Mouse (Mus musculus) kidney, adult 9 months (tissue): Measurements from ENCODE around the gene Tnni1.

Source experiments
- DNase-seq: peaks from one replicate; pipeline ENCODE4 v3.0.0; 2022

Gene Tnni1

DNA sequence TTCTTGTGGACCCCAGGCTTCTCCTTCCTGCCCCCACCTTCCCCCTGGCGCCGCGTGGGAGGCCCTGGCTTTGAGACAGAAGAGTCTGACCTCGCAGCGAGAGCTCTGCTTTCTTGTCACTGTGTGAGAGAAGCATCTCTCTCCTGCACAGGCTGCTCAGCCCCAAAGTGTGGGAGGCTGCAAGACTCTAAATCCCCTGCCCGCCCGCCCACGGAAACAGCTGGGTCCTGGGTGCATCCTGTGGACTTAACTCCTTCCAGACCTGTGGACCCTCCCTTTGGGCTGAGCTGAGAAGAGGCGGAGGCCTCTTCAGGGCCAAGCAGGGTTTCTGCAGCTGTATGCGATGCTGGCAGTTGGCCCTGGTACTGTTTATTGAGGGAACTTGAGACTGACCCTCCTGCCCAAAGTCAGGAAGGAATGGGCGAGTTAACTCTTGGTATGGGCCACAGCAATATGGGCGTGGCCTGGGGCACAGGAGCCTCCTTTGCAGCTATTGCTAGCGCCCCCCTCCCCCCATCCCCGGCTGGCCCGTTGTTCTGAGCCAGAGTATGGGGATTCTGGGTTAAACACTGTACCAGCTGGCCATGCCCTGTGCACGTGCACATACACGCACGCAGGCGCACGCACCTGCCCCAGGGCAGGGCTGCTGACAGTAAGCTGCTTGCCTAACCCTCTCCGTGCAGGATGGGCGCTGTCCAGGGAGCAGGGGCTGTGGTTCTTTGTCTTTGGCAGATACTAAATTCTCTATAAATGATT, at the start of gene Tnni1:
Gene Tnni1, plus strand, starts transcription at position 655 of the 756 bp plus-strand sequence.
- no peak for DNase-seq

DNA sequence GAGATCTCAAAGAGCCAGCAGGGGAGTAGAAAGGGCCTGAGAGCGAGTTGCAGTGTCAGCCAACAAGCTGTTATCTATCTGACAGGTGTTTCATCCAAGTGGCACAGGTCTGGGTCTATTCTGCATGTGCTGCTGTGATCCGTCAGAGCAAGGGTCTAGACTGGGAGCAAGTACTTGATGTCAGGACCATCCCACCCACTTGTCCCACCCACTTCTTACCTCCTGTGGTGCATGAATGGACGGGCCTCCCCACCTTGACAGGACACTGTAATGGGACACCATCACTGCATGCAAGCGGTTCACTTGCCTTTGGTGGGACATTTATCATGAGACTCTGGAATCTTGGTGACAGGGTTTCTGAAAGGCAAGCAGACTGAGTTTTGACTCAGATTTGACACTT, 49.4 kb upstream of the Tnni1 start:
- no peak for DNase-seq

DNA sequence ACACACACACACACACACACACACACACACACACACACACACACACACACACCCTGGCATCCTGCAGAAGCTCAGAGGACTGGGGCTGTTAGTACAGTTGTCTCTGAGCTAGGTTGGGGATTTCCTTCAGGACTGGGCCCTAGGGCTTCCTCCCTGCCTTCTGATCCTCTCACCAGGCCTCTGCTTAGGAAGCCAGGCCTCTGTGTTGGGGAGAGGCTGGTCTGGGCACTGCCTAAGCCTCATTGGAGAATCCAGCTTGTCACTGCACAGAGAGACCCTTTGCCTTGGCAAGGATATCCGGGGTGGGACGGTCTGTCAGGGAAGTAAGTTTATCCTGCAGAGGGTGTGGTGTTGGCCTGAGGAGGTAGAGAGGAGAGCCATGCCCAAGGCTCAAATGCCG, 48.9 kb upstream of the Tnni1 start:
- no peak for DNase-seq

DNA sequence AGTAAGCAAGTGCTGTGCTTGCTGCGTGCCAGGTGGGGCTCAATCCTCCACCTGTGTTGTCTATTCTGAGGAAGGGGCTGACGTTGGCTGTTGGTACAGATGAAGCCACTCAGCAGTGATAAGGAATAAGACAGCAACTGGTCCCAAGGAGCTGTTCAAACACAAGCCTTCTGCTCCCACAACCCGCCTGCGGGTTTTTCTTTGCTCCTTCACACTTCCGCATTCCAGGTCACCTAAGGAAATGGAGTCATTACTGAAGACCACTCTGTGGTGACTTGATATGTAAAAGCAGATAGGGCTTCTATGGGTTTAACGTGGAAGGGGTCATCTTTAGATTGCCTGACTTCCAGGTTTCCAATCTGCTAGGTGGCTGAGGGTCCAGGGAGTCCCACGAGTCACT, 47.8 kb upstream of the Tnni1 start:
- no peak for DNase-seq

DNA sequence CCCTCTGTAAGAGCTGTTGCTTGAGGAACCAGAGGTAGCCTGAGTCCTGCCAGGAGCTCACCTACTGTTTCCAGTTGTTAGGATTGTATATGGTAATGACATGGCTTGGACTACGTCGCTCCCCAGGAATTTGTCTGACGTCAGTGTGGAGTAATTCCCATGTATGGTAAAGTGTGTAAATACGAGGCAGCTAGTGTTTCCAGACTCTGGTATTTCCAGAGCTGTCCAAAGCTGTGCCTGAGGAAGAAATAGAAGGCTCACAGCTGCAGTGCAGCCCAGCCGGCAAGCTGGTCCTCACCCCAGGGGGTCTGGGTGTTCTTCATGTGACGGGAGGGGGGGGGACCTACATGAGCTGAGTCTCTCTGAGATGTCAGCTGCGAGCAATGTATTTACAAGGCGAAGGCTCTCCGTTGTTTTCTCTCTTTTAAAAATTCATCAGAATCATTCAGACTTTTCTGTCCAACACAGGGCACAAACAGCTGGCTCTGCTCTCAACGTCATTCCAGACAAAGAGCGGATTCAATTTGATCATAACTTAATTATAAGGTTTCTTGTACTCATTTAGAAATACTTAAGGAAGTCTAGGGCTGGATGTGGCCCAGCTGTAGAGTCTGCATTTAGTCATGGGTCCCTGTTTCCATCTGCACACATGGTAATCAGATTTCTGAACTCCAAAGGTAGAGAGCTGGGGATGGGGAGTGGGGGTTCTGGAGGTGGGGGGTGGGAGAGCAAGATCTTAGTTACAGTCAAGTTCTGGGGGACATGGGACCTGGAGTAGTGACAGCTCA, 47.1 kb upstream of the Tnni1 start:
- DNase-seq = peak; percentile 50

DNA sequence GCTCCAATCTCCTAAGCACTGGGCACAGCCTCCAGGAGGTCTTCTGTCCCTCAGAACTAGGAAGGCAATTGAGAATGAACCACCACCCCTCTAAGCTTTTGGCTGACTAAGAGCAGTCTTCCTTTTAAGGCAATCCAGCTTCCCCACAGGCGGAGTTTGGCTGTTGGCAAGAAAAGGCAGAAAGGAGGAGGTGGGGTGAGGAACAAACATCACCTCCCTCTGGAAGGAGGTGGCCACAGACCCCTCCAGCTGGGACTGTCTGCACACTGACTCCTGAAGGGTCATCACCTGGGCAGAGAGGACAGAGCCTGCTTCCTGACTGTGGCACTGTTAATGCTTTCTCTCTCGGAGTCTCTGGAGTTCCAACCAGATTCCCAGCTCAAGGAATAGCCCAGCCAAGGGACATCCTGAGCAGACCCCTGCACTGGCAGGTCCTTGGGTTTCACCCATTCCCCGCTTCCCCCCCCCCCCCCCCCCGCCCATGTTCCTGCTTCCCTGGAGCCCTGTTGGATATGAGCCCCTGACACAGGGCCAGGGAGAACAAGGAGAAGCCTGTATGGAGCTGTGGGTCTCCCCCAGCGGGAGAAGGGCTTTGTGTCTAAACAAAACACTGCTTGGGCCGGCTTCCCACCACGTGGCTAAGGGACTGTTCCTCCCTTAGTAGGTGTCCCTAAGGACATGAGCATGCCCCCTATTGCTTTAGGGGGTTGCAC, 44.9 kb upstream of the Tnni1 start:
- peak; percentile 36 for DNase-seq

DNA sequence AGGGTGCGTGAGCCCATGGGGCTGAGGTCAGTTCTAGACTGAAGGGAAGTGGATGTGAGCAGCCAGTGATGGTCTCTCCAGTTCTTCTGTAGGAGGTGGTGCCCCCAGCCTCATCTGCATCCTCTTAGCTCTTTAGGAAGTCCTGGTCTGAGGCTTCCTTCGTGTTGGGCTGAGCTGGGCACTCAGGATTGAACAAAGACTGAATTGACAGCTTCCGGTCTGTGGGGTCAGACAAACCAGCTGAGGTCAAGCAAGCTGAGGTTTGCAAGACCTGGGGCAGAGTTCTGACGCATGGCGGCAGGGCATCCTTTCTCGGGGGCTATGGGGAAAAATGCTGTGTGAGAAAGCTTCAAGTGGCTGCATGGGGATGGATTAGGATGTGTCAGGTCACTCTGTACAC, 43.8 kb upstream of the Tnni1 start:
- DNase-seq = no peak

DNA sequence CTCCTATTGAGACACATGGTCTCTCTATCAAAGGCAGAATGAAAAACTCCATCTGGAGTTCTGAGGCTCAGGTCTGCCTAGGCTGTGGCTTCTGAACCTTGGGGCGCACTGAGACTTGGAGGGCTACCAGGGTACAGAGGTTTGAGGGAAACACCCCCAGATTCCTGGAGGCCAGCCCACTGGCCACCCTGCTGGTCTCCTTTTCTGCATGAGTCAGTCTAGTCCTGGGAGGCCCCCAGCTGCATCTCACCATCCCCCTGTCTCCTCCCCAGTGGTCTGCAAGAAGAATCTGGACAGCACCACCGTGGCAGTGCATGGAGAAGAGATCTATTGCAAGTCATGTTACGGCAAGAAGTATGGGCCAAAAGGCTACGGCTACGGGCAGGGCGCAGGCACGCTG, 34.2 kb upstream of the Tnni1 start:
- no peak for DNase-seq

DNA sequence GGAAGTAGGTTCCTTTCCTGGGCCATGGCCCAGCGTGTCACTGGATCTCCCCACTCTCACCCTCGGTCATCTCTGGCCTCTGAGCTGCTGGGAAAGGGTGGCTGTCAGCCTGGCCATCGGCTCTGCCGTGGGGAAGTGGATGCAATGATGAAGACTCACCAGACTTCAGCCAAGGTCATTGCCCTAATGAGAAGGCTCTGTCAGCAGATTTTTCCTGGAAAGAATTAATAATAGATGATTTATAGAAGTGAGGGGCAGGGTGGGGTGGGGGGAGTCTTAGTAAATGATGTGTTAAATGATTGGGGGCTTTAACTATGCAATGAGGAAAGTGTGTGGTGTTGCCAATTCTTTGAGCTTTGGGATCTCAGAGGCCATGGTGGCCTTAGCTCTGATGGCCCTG, 33.0 kb upstream of the Tnni1 start:
- no peak for DNase-seq

DNA sequence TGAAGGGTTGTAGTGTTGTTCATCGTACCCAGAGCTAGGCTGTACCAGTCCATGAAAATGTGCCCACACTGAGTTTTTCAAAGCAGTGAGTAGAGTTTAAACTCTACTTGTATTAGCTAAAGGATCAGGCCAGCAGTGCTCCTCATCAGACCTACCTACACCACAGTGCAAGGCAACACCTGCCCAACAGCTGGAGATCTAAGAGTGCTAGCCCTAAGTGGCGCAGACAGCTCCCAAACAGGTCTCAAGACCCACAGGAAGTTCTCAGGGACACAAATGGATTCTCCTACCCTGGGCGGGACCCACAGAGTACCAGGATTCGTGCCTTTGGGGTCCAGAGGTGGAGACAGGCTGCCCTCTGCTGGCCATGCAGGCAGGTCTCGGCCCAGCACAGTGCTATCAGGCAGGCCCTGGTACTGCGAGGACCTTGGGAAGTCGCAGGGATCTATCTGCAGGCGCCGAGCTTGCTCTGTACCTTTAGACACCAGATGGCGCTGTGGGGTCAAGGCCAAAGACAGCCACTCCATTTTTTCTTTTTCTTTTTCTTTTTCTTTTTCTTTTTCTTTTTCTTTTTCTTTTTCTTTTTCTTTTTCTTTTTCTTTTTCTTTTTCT, 26.4 kb upstream of the Tnni1 start:
- DNase-seq = peak; percentile 96

DNA sequence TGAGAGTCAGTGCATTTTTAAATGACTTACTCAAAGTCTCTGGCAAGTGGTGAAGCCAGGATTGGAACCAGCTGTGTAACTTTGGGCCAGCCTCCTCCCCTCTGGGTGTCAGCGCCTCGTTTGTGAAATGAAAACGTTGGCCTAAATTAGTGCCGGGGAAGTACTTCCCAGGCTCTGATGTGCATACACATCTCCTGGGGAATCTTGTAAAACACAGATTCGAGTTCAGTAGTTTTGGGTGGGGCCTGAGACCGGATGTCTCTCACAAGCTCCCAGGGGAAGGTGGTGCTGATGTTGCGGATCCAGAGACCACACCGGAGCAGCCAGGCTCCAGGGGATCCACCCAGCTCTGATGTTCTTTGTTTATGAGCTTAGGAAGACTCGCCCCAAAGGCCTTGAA, 23.9 kb upstream of the Tnni1 start:
- DNase-seq = no peak

DNA sequence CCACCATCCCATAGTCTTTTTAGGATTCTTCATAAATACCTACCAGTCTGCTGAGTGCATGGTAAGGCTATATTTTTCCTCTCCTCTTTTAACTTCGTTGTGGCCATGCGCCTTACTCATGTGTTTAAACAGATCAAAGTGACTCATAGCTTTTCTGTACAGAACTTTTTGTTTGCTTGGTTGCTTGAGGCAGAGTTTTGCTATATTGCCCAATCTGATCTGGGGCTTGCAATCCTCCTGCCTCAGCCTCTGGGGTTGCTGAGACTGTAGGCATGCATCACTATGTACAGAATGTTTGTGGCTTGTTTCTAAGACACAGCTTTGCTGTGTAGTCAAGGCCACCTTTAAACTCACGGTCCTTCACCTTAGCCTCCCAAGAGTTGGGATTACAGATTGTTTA, 23.3 kb upstream of the Tnni1 start:
- DNase-seq = no peak

DNA sequence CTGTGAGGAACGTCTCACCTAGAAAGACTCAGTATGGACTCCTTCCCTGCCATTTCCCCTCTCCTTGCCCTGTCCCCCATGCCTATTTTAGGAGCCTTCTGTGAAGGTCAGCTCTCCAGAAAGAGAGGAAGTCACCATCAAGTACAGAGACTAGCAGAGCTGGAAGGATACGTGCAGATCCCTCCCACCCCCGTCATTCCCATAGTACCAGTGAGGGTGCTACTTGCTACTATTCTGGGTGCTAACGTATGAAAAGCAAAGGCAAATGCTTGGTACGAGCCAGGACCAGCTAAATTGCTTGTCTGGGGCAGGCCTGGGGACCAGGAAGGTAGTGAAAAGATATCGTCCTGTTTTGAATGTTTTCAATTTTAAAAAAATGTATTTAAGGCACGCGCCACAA, 21.9 kb upstream of the Tnni1 start:
- DNase-seq = no peak

DNA sequence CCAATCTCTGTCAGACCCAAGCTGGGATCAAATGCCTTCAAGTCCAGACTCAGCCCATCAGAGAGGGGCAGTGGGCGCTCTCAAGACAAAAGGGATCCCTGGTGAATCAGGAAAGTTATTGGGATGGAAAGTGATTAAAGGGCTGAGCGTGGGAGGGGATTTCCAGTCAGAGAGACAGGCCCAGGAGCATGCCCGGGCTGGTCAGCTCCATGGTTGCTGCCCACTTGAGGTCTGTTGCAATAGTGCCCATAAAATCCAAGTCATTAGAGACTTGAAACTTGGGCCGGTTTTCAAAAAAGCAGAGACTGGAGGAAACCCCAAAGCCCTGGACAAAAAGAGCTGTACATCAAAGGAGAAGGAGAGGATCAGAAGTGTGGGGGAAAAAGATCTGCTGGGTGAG, 19.5 kb upstream of the Tnni1 start:
- DNase-seq = no peak

DNA sequence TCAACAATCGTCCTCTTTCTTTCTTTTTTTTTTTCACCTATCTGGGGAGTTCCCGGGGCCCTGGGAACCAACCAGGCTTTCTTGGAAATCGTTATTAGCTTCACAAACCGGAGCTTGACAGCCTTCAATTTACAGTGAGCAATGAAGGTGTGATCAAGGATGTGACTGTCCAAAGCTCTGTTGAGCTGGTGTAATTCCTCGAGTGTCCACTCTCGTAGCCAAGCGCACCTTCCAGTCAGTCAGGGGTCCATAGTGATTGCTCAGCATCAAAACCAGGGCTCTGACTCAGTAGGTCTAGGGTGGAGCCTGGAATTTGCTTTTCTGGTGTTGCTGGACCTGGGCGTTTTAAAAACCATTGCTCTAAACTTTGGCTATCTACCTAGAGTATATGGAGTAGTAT, 19.0 kb upstream of the Tnni1 start:
- no peak for DNase-seq

DNA sequence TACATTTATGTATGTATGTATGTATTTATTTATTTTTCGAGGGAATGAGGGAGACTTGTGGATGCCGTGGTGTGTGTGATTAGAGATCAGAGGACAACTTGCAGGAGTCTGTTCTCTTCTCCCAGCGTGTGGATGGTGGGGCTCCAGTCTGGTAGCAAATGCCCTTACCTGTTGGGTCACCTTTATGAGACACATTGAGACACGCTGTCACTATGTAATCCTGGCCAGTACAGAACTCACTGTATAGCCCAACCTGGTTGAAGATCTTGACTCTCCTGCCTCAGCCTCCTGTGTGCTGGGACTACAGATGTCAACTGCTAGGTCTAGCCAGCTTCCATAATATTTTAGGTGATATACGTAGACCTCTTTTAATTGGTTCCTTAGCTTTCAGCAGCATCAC, 17.5 kb upstream of the Tnni1 start:
- no peak for DNase-seq

DNA sequence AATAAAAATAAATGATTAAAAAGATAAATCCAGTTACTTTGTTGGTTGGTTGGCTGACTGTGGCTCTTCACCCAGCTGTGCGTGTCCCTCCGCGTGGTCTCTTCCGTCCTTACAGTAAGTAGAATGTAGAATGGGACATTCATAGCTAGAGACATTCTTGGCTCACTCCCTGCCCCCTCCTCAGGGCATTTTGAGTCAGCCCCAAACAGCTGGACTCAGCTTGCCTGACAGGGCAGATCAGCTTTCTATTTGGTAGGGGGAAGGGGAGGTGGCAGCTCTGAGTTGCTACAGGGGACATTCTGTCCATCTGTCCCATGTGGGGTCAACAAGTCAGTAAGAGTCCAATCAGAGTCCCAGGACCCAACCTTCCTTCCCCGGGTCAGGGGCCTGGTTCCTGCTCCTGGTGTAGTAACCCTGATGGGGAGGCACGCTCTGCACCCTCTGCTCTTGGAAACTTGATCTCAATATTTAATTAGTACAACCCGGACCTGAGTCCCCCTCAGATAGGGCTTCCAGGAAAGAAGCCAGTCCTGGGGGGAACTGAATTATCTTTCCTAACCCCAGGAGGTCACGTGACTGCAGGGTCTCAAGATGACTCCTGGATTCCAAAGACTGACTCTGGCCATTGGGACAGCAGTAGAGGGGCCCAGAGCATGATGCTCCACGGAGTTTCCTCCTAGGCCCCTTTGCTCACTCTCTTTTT, 15.6 kb upstream of the Tnni1 start:
- DNase-seq = no peak

DNA sequence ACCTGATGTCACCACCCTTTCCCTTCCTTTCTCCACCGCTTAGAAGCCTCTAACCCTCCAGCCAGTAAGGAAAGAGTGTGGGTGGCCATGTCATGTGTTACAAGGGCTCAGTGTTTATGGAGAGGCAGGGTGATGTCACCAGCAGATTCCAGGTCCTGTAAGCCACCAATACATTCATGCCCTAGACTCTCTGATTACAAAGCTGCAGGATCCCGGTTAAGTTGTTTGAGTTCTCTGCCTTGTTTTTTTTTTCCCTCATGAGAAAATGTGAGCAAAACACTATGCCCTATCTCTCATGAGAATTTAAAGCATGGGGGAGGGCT, 15.1 kb upstream of the Tnni1 start:
- no peak for DNase-seq

DNA sequence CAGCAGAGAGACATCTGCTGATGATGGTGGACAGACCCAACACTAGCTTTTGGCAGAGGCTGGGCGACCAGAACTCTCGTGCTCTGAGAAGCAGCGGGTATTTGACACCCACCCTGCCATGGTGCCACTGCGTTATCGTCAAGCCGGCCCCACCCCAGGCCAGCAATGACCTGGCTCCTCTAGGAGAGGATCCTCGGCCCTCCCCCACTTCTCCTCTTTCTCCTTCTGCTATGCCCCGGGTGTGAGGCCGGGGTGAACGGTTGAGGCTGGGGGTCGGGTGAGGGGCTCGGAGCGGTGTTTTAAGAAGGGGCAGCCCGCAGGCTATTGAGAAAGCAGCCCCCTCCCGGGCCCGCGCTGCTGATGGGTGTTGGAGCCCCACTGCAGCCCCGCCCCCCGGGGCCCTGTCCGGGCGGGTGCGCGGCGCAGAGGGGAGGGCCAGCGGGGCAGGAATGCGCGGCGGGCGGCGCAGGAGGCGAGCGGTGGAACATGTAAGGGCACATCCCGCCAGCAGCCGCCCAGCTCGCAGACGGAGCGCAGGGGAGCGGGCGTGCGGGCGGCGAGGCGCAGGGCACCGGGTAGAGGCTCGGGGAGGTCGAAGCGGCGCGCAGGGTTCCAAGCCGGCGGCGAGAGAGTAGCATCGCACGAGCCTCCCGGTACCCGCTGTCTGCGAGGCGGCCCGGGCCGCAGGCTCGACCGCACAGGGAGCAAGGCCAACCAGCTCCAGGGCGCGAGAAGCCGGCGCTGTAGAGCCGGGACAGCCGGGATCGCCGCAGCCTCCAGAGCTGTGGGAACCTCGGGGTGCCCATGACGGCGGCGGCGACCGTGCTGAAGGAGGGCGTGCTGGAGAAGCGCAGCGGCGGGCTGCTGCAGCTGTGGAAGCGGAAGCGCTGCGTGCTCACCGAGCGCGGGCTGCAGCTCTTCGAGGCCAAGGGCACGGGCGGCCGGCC, 13.3 kb upstream of the Tnni1 start, which contains the start of gene Phlda3:
Gene Phlda3, plus strand, starts transcription at position 475 of the 947 bp plus-strand sequence.
- peak; percentile 50 for DNase-seq

DNA sequence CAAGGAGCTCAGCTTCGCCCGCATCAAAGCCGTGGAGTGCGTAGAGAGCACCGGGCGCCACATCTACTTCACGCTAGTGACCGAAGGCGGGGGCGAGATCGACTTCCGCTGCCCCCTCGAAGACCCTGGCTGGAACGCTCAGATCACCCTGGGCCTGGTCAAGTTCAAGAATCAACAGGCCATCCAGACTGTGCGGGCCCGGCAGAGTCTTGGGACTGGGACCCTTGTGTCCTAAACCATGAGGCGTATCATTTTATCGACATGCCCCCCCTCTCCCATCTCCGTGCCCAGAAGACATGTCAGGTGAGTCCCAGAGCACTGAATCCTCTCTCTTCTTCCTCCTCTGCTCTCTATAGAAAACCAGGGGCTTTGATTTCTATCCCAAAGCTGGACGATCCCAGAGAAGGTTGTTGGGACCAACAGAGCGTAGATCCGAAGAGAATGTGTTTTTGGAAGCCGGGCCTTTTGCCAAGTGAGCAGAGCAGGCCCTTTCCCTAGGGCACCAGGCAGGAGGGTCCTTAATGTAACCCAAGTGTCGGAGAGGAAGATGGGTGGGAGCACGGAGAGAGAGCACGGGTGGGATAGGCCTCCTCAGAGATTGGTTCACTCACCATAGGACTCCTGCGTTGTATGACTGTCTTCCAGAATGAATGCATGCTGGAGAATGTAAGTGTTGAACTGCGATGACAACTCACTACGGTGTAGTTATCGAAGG, 12.5 kb upstream of the Tnni1 start:
- DNase-seq = no peak

DNA sequence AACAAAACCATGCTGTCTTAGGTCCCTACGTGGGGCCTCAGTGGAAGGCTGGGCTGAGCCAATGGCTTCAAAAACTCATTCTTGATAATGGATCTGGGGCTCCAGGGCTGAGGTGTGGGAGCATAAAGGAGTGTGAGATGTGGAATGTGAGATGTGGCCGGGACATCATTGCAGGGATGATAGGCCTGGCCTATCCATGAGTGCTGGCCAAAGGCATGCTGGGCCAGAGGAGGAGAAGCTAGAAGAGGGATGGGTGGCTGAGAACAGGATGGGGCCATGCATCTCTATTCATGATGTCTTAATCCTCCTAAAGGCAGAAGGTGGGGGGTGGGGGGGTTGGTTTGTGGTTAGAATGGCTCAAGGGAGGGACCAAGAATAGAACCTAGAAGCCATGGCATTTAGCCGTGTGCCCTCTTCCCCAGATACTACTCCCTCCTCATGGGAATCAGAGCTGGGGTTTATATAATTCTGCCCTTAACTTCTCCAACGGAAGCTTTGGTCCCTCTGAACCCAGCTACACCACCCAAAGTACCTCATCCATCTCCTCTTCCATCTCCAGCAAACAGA, 11.8 kb upstream of the Tnni1 start:
- no peak for DNase-seq
